Mouse (Mus musculus): ENCODE data around the gene Cdk14.
"Not testable (repeated sequence)": the region's sequence is repeated elsewhere in the genome, so short reads cannot be mapped to it uniquely, and the experiment has no call there.

Cdk14 gene

DNA sequence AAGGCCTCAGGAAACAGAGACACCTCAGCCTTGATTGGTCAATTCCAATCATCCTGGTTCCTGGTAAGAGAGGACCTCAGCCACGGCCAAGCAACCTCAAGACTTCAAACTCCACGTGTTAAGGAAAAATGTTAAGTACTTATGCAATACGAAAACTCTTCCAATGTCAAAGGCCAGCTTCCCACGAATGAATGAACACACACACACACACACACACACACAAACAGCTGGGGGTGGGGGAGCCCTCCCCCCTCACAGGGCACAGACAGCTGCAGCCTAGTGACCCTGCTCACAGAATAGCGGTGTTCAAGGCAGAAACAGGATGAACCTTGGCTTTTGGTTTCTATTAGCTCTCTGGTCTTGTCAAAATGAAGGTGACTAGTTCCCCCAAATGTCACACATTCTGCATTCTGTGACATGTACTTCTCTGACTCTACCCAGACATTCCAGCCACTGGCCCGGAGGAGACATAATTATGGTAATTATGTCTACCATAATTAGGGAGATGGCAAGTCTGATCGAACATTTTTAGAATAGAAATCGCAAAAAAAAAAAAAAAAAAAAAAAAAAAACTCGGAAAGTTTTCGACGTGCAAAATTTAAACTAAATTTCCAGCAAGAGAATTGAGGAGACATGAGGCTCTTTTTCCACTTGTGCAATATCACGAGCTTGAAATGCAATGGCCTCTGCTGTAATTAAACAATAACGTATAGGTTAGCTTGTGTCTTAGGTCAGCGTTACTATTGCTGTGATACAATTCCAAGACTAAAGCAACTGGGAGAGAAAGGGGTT lies 54.6 kb downstream of the Cdk14 start:
- DNase-seq, result no peak

DNA sequence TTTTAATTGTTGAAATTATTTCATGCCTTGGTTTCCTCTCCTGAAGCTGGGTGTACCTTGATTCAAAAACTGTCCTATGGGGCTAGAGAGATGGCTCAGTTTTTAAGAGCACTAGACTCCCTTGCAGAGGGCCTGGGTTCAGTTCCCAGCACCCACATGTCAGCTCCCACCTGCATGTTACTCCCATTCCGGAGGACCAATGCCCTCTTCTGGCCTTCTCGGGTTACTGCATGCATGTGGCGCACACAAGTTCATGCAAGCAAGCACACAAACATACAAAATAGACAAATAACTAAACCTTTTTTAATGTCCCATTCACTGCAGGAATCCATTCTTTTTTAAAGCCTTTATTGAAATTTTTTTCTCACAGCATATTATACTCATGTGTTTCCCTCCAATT lies 58.4 kb downstream of the Cdk14 start:
- DNase-seq, result no peak

DNA sequence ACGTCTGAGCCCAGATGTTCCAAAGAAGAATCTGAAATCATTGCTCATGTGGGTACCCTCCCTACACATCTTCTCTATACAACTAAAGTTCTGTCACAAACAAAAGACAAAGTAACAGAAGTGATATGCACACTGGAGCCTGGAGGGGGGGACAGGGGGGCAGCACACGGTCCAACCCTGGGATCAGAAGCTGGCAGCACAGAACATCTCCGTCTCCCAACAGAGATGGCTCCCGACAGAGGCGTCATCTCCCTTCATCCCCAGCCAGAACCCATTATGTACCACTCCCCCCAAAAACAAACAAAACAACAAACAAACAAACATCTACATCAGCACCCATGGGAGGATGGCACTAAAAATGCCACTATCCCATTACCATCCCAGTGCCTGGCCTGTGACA lies 59.8 kb downstream of the Cdk14 start:
- no peak for DNase-seq

DNA sequence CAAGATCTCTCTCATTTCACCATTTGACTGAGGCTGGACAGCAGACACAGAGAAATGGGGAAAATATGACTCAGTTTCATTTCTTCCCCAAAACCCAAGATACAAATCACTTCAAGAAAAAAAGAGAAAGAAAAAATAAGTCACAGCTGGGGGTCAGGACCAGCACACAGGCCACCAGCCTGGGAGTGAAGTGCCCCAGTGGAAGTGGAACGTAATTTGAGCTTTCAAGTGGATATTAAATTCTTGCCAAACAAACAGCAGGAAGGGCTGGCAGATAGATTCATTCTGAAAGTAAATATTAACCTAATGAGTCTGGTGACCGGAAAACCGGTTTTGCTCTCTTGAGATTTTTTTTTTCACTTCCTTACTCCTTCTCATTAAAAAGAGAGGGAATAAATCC lies 60.2 kb downstream of the Cdk14 start:
- DNase-seq, result no peak

DNA sequence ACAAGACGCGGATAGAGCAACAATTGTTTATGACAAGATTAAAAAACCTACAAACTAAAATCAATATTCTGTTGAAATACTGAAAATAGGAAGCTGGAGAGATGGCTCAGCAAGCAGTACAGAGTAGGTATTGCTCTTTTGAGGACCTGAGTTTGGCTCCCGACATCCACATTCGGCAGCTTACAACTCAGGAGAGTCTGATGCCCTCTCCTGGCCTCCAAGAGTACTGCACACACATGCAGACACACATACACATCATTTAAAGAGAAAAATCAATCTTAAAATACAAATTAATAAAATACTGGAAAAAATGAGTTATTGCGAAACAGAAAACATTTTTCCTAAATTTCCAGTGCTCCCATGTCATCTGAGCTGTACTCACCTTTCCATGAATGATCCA lies 60.7 kb downstream of the Cdk14 start:
- no peak for DNase-seq

DNA sequence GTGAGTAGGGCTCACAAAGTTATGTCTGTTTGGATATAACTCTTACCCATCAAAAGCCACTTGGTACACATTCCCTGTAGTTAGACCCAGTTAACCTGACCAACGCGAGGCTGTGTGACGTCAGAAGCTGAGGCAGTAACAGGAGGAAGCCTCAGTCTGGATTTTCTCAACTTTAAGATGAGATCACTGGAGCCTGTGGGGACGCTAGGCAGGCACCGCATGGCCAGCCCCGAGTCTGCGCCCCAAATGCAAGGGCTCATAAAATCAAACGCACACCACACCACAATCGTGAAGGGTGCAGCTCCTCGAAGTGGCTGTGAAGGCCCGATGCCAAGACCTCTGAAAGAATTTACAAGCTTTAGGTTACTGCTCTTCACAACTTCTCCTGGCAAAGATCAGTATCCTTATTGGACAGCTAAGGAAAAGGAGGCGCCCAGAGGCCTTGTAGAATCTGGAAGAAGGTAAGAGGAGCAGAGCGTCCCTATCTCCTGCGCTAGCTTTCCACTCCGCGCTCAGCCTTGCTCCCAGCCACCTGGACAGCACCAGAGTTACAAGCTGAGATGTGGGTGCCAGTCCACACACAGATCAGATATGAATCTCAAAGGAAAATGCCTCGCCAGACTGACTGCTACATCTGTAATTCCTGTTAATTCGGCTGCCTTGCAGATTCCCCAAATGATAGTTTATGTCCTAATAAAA lies 61.9 kb downstream of the Cdk14 start:
- DNase-seq, result no peak

DNA sequence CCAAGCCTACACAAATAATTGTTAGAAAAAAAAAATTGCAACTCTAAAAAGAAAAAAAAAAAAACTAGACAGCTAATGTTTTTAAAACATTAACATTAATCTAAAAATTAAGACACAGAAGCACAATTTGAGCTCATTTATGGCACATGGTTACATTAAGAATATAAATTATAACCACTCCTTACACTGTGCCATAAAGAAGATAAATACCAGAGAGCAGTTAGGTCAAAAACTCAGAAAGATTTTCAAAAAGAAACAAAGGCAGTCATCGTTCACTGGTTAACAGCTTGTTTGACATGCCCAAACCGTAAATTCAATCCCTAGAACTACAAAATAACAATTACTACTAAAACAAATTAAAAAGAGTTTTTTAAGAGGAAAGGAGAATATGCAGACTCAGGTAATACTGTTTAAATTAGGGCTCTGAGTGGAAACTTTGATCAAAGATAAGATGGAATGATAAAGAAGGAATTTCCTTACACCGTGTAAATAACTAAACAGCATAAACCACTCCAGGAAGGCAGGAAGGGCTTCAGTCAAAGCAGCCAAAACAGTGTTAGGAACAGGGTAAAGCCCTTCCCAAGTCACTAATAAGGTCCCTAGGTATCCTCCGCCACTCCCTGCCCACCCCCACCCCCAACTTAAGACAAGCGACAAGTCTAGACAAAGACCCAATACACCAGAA lies 65.3 kb downstream of the Cdk14 start:
- no peak for DNase-seq

DNA sequence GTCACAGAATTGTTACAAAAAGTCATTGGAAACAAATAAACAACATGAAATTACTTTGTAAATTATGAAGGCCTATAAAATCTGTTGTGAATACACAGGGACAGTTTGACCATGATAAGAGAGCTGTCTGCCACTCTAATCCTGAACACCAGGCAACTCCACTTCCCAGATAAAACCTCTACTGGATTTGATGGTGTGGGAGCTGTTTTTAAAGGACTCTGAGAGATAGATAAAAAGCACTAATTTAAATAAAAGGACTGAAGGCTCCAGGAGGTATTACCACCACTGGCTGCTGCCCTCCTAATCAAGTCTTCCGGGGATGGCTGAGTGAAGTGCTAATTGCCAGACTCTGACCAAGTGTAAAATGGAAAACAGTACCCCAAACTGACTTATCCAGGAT lies 66.2 kb downstream of the Cdk14 start:
- DNase-seq, result no peak

DNA sequence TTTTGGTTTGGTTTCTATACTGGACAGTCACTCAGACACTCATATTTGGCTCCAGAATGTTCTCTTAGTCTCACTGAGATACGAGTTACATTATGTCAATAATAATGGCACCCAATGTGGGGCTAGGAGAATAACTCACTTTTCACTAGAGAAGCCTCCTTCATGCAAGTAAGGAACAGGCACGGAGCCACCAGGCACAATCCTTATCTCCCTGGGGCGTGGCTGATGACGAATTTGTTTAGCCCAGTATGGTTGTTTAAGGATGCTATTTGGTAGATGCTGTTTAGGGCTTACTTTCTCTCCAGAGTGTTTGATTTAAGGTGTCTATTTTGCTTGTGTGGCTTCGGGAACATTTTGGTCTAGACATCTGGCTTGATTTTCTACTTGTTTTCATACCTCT lies 75.5 kb downstream of the Cdk14 start:
- no peak for DNase-seq

DNA sequence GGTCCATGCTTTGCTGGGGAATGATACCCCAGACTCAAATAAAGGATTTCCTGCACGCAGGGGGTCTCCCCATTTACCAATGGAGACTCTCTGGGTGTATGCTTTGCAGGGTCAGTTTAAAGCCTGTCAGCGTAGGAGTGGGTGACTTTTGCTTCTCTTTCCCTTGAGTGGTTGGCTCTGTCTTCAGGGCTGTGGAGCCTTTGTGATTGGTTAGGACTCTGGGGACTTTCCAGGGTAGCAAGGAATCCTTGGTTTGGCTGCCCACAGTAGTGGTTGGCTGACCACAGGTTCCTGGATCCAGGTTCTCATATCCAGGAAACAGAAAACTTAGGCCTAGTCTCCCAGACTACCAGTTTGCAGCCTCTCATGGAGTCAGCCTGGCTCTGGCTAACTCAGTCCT lies 76.4 kb downstream of the Cdk14 start:
- no peak for DNase-seq

DNA sequence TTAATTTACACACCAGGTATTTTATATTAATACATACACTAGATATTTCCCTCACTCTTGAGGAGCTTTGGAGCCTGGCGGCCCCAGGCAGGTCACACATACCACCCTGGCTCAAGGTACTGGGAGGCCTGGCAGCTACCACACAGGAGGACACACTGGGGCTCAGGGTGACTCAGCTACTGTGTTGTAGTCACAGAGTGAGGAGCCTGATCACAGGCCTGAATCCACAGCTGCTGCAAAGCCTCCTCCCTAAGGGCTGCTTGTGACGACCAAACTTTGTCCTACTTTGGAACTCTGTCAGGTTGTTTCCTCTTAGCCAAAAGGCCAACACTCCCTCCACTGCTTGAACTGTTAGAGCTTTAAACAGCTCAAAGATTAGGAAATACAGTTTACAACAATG lies 76.8 kb downstream of the Cdk14 start:
- DNase-seq, result no peak

DNA sequence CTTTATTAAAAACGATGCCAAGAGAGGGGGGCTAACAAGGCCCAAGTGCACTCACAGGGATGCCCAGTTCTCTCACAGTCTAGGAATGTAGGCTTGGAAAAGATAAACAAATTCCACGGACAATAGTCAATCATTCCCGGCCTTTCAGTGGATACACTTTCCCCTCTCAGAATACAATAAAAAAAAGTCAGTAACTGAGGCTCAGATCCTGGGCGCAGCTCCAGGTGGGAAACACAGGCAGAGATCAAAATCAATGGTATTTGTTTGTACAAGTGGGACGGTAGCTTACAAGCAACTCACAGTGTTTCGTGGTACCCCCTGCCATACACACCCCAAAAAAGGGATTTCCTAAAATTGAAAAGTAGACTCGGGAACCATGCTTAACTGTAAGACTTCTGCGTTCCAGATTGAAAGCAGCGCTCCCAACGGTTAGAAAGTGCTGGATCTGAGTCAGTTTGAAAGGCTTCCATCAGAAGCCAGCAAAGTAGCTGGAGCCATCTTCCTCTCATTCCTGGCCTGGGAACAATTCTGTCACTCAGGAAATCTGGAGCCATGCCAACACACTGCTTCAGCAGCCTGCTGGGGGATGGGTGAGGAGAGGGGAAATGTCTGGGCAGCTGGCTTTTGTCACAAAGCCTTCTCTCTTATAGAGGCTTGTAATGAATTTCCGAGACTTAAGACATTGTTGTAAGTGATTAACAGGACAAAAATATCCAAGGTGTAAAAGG lies 77.5 kb downstream of the Cdk14 start:
- no peak for DNase-seq

DNA sequence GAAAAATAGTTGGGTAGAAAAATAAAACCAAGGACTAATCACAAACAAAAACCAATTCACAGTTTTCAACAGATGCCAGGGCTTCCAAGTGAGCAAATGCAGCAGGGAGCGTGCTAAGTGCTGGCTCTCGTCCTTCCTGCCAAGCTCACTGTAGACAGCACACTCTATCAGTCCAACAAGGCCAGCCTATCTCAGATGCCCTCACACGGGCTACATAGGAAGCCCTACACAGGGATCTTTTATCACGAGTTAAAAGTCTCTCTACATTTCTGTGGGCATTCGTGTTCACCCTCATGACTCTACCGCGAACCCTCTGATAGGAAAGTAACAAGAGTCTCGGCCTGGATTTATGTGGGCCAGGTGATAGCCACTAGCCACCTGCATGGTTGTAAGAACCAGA lies 78.5 kb downstream of the Cdk14 start:
- DNase-seq, result no peak

DNA sequence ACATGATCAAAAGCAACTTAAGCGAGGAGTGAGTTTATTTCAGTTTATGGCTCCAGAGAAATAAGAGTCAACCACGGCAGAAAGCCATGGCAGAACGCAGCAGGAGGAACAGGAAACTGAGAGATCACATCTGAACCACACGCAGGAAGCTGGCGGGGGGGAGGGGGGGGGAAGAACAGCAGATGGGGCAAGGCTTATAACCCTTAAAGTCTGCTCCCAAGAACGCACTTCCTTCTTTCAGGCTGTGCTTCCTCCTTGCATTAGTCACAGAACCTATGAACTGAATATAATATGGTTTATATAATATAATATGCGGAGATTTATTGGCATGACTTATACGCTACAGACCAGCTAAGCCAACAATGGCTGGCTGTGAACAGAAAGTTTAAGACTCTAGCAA lies 86.2 kb downstream of the Cdk14 start:
- DNase-seq, result no peak

DNA sequence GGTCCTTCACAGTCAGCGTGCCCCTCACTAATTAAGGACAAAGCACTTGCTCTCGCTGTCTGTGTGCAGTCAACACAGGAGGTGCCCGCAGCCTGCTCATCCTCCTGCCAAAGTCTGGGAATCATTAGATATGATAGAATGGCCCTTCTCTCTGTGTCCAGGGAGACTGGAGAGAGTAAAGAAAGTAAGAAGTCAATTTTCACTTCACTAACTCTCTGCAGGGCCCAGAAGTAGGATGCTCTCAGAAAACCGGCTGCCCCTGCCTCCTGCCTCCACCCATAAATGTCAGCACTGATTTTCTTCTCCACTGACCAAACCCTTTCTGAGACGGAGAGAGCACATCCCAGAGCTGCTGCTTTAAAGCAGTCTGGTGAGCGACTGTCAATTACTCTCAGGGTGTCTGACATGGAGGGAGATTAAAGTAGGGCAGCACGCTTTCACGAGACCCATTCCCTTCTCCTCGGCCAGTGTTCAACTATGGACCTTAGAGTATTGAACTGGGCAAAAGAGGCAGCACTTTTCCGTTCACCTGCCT lies 89.1 kb downstream of the Cdk14 start:
- DNase-seq, result no peak

DNA sequence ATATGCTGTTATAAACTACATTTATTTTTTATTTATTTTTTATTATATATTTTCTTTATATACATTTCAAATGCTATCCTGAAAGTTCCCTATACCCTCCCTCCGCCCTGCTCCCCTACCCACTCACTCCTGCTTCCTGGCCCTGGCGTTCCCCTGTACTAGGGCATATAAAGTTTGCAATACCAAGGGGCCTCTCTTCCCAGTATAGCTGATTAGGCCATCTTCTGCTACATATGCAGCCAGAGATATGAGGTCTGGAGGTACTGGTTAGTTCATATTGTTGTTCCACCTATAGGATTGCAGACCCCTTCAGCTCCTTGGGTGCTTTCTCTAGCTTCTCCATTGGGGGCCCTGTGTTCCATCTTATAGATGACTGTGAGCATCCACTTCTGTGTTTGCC lies 91.1 kb downstream of the Cdk14 start:
- DNase-seq, result not testable (repeated sequence)

DNA sequence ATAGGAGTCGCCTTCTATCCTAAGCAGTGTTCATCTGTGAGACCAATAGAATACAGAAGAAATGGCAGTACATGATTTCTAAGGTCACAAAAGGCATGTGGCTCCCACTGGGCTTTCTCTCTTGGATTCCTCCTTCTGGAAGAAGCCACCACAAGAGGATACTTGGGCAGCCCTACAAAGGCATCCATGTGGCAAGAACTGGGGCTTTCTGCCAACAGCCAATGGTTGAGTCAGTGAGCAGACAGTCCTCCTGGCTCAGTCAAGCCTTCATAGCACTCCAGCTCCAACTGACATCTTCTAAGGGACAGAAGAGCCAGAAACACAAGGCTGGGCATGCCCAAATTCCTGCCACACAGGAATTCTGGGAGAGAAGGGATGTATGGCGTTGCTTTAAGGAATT lies 93.4 kb downstream of the Cdk14 start:
- no peak for DNase-seq

DNA sequence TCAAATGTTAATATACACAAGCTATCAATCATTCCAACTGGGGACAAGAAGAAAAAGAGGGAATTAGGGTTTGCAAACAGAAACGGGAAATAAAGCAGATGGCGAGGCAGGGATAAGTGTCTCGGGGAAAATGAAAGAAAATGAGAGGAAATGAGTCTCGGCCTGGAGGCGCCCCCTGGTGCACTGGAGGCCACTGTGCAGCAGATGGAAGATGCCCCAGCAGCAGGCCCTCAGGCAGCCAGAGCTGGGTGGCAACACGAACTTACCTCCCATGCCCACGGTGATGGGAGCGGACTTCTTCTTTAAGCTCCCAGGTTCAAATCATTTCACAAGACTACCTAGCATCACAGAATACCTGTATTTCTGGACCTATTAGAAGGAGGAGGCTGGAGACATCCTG lies 97.4 kb downstream of the Cdk14 start:
- DNase-seq, result no peak

DNA sequence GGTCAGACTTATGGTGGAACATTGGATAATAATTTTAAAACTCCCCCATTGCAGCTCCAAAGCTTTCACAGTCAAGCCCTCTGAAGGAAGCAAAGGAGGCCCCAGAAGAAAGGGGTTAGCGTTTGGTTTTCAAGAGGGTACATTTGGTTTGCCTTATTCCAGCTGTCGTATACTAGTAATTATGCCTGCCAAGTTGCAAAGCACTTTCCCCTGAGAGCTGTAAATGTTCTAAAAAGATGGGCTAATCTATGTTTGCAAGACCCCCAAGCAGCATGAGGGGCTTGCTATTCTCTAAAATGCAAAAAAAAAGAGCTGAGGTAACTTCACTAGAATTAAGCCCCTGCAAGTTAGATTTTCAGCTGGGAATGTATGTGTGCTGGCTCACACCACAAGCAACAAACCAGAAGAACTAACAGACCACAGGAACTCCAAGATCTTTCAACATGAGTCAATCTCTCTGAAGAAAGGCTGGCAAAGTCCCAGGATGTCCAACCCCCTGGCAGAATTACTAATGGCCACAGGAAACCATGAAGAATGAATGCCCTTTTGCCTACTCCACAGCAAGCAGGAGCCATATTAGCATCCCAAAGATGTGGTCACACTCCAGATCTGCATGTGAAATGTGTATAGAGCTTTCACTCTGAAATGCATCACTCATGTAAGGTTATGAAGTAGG lies 99.5 kb downstream of the Cdk14 start:
- DNase-seq, result no peak

DNA sequence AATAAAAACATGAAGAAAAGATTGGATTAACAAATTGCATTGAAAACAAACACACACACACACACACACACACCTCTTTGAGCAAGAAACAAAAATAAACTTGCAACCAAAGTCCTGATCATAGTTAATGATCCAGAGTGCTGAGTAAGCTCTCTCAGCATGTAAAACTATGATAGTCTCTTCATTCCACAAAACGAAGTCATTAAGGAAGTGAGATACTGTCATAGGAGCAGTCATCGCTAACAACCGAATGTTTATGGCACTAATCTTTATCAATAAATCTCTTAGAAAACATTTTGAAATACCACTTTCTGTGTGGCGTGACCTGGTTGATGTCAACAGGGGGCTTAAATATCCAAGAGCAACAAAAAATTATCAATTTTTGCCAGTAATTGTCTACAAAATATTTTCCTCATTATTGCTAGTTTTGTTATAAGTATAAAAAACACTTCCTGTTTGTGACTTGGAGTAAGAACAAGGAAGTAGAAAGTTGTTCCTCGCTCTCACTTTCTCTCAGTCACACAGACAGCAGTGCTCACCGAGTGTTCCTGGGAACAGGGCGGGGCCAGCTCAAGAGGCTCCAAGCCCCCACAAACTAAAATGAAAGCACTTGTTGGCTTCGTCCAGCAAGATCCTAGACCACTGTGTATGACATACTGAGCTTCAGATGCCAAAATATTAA lies 100.1 kb downstream of the Cdk14 start:
- no peak for DNase-seq

DNA sequence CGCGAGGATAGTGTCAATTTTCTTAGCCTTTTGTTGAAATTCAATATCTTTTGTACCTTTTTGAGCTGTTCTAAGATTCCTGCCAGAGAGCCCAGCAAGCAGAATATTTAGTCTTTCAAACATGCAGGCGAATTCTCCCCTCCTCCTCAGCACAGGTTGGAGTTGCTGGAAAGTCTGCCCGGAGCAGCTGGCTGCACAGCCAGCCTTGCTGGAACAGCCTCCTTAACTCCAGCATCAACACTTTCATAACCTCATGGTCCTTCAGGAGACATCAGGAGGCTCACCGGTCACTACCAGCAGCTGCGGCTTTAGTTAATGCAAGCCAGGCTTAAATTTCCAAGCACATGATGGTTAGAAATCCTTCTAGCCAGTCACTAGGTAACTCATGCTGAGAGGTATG lies 105.8 kb downstream of the Cdk14 start:
- no peak for DNase-seq

DNA sequence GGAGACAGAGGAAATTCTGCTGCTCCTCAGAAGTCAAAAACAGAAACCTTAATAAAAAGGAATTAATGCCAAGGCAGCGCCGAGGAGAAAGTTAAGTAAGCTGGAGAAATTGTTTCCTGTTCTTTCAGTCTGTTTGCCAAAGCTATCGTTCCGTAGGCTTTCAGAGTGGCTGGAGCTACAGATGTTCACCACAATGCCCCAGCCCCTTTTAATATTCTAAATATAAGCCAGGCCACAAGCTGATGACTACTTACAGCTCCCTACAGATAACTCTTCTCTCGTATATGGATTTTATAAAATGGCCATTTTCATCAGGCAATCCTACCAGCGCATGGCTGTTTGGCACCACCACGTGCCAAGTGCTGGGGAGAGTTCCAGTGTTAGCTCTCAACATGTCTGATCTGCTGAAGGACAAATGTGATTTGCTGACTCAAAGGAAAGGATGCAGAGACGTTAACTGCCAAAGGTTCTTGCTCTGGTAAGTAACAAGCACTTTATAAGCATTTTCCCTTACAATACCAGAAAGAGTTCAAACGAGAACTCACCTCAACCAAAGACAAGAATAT lies 106.8 kb downstream of the Cdk14 start:
- no peak for DNase-seq
